Mouse (Mus musculus) ES-E14 (cell line): ENCODE results near the gene Cadm1.

ENCODE experiments used
- HCFC1 ChIP-seq: IDR thresholded peaks from 2 replicates; pipeline ENCODE4 v1.6.1; 2012; ENCODE audit warnings: low read length, inconsistent platforms, borderline replicate concordance; ENCODE audit not compliant: insufficient read depth
- ZC3H11A ChIP-seq: IDR thresholded peaks from 2 replicates; pipeline ENCODE4 v1.6.1; 2012; ENCODE audit warnings: low read depth, mild to moderate bottlenecking, inconsistent platforms, low read length, borderline replicate concordance
- ZNF384 ChIP-seq: IDR thresholded peaks from 2 replicates; pipeline ENCODE4 v1.6.1; 2012; ENCODE audit warnings: low read depth, low read length, inconsistent platforms

DNA sequence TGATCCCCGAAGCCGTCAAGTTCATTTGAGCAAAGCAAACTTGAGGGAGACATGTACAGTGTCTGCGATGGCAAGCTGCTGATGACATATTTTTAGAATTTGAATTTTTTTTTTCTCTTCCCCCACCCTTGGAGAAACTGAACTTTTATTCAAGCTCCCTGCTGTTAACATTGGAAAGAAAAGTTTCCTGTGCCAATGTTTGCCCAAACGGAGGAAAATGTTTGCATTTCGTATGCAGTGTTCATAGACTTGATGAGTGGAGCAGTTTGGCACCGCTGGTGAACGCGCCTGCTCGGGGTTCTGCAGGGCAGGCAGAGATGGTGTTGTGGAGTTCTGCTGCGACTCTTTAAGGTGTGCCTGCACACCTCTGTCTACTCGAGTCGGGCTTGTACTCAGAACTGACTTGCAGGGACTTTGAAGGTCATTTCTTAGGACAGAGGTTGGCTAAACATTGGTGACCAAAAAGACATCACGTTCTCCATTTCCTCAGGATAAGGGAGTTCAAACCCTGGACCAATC, 83.0 kb downstream of the Cadm1 start:
- no peak for TF ChIP-seq HCFC1
- TF ChIP-seq ZNF384 = no peak
- TF ChIP-seq ZC3H11A = no peak
